Mouse (Mus musculus): Measurements from ENCODE around the gene Pld1. TPM values are rescaled to one million over a fixed set of nuclear protein-coding genes. Genes with fewer than 3 reads are reported as not detected.
"Not testable (repeated sequence)": the region's sequence is repeated elsewhere in the genome, so short reads cannot be mapped to it uniquely, and the experiment has no call there.

Pld1 gene
- polyA plus RNA-seq, 1 experiment from 2014 or later = 2.0 TPM

DNA sequence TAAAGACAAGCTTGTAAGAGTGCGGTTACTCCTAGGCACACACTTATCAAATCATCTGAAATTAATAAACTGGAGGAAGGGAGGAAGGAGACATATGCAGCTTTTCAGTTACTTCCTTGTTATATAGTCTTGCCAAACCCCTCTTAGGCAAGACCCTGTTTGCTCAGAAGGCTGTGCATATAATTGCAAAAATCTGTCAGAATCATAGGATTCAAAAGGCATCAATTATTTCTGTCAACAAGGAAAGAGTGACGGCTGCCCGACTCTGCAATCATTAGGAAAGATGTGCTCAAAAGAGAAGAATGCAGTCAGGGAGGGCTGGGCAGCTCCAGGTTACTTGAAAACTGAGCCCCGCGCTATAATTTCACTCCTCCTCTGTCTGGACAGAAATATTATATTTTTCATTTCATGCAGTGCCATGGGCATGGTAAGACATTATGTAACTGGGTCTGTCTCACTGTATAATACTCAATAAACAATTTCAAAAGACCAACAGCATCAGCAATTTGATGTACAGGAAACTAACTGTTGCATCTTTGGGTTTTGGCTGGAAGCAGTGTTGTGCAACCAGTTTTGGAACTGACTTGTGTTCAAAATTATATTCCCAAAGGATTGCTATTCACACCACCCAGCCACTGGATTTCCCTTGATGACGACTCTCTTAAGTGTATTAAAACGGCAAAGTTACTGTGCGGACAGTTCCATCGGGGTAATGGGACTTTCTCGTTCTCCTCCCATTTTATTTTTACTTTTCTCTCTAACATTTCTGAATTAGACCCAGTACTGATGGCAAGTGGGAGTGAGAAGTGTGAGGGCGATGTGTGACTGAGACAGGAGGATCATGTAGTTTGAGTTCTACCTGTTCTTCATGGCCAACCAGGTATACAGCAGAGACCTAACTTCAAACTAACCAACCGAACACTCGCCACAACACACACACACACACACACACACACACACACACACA lies 1.1 kb upstream of the Pld1 start:
- no peak for ATAC-seq
- DNase-seq (ENCODE audit: low spot score) = no peak
- Histone ChIP-seq H3K4me2 (ENCODE audit: low read length) (no peak overlapping the region), H3K27me3 (replicated peaks; ENCODE audit: control insufficient read depth, insufficient read depth, low read length) (peaks cover 5% of the 10 kb centered on the region; the same call in 1 of the 2 replicates), H3K9me3 (replicated peaks; ENCODE audit: control insufficient read depth, low read length) (no peaks in the 10 kb centered on the region), H3K4me1 (ENCODE audit: control insufficient read depth, insufficient read depth, low read length) (peaks cover 6% of the 10 kb centered on the region), H3K4me3 (ENCODE audit: low read depth, low read length) (no peak overlapping the region), H3K27ac (ENCODE audit: low read depth, low read length) (no peak overlapping the region), H3K36me3 (ENCODE audit: control insufficient read depth, insufficient read depth, low read length) (no peaks in the 10 kb centered on the region), H3K9ac (ENCODE audit: low read length) (no peak overlapping the region)
- WGBS = 78% methylated on average over 13 of the region's 13 CpGs

DNA sequence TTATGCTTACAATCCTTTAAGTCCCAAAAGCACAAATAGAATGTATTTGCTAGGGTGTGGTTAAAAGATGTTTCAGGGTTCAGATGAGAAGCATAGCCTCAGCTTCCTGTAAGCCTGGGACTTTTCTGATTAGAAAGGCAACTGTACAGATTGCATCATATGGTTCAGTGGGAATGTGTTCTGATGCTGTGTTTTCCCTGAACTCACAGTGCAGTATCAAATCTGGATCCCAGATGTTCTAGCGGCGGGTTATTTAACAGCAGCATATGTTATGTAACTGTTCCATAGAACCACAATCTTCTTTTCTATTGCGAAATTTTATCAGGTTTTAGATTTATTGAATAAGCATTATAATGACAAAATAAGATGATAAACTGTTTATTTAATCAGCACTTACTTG lies 3.1 kb downstream of the Pld1 start:
- Histone ChIP-seq H3K9ac (ENCODE audit: low read length) (no peak overlapping the region), H3K9me3 (replicated peaks; ENCODE audit: control insufficient read depth, low read length) (no peaks in the 10 kb centered on the region), H3K4me3 (ENCODE audit: low read depth, low read length) (no peak overlapping the region), H3K27ac (ENCODE audit: low read depth, low read length) (no peak overlapping the region), H3K27me3 (replicated peaks; ENCODE audit: control insufficient read depth, insufficient read depth, low read length) (peaks cover 5% of the 10 kb centered on the region; the same call in 1 of the 2 replicates), H3K4me2 (ENCODE audit: low read length) (no peak overlapping the region), H3K36me3 (ENCODE audit: control insufficient read depth, insufficient read depth, low read length) (no peaks in the 10 kb centered on the region), H3K4me1 (ENCODE audit: control insufficient read depth, insufficient read depth, low read length) (peaks cover 6% of the 10 kb centered on the region)
- DNase-seq (ENCODE audit: low spot score) = no peak
- WGBS = 87% methylated on average over 3 of the region's 3 CpGs
- no peak for ATAC-seq

DNA sequence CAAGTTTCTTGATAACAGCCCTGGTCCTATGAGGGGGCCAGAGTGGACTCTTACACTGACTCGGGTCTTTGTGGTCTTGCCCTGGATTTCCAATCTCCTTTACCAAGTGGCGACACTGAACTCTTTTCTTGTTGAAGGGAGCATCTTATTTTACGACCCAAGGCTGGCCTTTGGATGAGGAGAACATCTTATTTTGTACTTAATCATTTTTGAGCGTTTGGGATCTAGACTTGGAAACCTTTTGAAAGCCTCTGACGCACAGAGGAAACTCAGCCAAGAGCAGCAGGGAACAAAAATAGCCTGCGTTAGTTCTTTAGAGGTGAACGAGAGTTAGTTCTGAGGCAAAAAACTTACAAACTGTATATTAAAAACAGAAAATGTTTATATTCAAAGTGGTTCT lies 4.5 kb downstream of the Pld1 start:
- Histone ChIP-seq H3K27ac (ENCODE audit: low read depth, low read length) (no peak overlapping the region), H3K4me3 (ENCODE audit: low read depth, low read length) (no peak overlapping the region), H3K4me2 (ENCODE audit: low read length) (no peak overlapping the region), H3K4me1 (ENCODE audit: control insufficient read depth, insufficient read depth, low read length) (peaks cover 6% of the 10 kb centered on the region), H3K9ac (ENCODE audit: low read length) (no peak overlapping the region), H3K36me3 (ENCODE audit: control insufficient read depth, insufficient read depth, low read length) (no peaks in the 10 kb centered on the region), H3K27me3 (replicated peaks; ENCODE audit: control insufficient read depth, insufficient read depth, low read length) (peaks cover 4% of the 10 kb centered on the region; the same call in 1 of the 2 replicates), H3K9me3 (replicated peaks; ENCODE audit: control insufficient read depth, low read length) (no peaks in the 10 kb centered on the region)
- no peak for DNase-seq (ENCODE audit: low spot score)
- WGBS = 90% methylated on average over 7 of the region's 7 CpGs
- no peak for ATAC-seq

DNA sequence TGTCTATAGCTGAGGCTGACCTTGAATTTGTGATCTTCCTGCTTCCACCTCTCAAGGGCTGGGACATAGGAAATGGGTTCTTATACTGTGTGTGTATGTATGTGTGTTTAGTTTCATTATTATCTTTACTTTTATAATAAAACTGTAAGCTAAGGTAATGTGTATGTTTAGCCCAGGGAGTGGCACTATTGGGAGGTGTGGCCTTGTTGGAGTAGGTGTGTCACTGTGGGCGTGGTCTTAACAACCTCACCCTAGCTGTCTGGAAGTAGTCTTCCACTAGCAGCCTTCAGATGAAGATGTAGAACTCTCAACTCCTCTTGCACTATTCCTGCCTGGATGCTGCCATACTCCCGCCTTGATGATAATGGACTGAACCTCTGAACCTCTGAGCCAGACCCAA lies 6.9 kb downstream of the Pld1 start:
- H3K4me1 ChIP-seq (ENCODE audit: control insufficient read depth, insufficient read depth, low read length); H3K27me3 ChIP-seq (replicated peaks; ENCODE audit: control insufficient read depth, insufficient read depth, low read length); DNase-seq (ENCODE audit: low spot score); H3K9ac ChIP-seq (ENCODE audit: low read length); ATAC-seq; H3K4me2 ChIP-seq (ENCODE audit: low read length); H3K9me3 ChIP-seq (replicated peaks; ENCODE audit: control insufficient read depth, low read length); H3K4me3 ChIP-seq (ENCODE audit: low read depth, low read length); H3K27ac ChIP-seq (ENCODE audit: low read depth, low read length); H3K36me3 ChIP-seq (ENCODE audit: control insufficient read depth, insufficient read depth, low read length): not testable (repeated sequence)
- 86% methylated on average over 2 of the region's 2 CpGs for WGBS

GRCm38 (mm10) chr3:27949175-27949872 lies 10.8 kb downstream of the Pld1 start:
- H3K9ac ChIP-seq (ENCODE audit: low read length) = no peak overlapping the region
- H3K4me3 ChIP-seq (ENCODE audit: low read depth, low read length) = no peak overlapping the region
- no peaks in the 10 kb centered on the region for H3K36me3 ChIP-seq (ENCODE audit: control insufficient read depth, insufficient read depth, low read length)
- no peak overlapping the region for H3K4me2 ChIP-seq (ENCODE audit: low read length)
- H3K4me1 ChIP-seq (ENCODE audit: control insufficient read depth, insufficient read depth, low read length) = no peaks in the 10 kb centered on the region
- no peak for DNase-seq (ENCODE audit: low spot score)
- ATAC-seq = no peak
- H3K27me3 ChIP-seq (replicated peaks; ENCODE audit: control insufficient read depth, insufficient read depth, low read length) = no peaks in the 10 kb centered on the region
- H3K9me3 ChIP-seq (replicated peaks; ENCODE audit: control insufficient read depth, low read length) = no peaks in the 10 kb centered on the region
- 80% methylated on average over 5 of the region's 5 CpGs for WGBS
- no peak overlapping the region for H3K27ac ChIP-seq (ENCODE audit: low read depth, low read length)

DNA sequence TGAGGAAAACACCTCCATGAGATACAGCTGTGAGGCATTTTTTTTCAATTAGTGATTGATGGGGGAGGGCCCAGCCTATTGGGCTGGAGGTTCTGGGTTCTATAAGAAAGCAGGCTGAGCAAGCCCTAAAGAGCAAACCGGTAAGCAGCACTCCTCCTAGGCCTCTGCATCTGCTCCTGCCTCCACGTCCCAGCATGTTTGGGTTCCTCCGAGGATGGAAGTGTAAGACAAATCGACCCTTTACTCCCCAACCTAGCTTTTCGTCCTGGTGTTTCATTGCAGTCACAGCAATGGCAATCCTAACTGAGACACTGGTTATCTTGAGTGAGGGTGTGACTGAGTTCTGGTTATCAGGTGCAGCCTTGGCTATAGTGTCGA lies 11.4 kb downstream of the Pld1 start:
- Histone ChIP-seq H3K9ac (ENCODE audit: low read length) (no peak overlapping the region), H3K4me2 (ENCODE audit: low read length) (no peak overlapping the region), H3K36me3 (ENCODE audit: control insufficient read depth, insufficient read depth, low read length) (no peaks in the 10 kb centered on the region), H3K9me3 (replicated peaks; ENCODE audit: control insufficient read depth, low read length) (no peaks in the 10 kb centered on the region), H3K27ac (ENCODE audit: low read depth, low read length) (no peak overlapping the region), H3K4me3 (ENCODE audit: low read depth, low read length) (no peak overlapping the region), H3K27me3 (replicated peaks; ENCODE audit: control insufficient read depth, insufficient read depth, low read length) (no peaks in the 10 kb centered on the region), H3K4me1 (ENCODE audit: control insufficient read depth, insufficient read depth, low read length) (no peaks in the 10 kb centered on the region)
- no peak for DNase-seq (ENCODE audit: low spot score)
- WGBS = 87% methylated on average over 6 of the region's 6 CpGs
- no peak for ATAC-seq

DNA sequence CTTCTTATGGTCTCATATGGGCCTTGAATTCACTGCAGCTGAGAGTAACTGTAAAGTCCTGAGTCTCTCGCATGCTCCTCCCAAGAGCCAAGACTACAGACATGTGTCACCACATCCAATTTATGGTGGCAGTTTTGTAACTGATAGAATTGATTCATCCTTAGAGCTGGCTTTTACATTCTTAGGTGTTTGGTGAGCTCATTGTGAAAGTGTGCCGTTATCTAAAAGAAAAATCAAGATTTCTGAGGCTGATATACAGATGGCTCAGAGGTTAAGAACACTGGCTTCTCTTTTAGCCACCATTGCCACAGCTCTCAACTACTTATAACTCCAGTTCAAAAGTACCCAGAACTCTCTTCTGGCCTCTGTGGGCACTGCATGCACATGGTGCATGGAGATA lies 12.2 kb downstream of the Pld1 start:
- WGBS = 90% methylated on average over 2 of the region's 2 CpGs
- Histone ChIP-seq H3K27ac (ENCODE audit: low read depth, low read length) (no peak overlapping the region), H3K9ac (ENCODE audit: low read length) (no peak overlapping the region), H3K4me1 (ENCODE audit: control insufficient read depth, insufficient read depth, low read length) (no peaks in the 10 kb centered on the region), H3K4me2 (ENCODE audit: low read length) (no peak overlapping the region), H3K36me3 (ENCODE audit: control insufficient read depth, insufficient read depth, low read length) (no peaks in the 10 kb centered on the region), H3K27me3 (replicated peaks; ENCODE audit: control insufficient read depth, insufficient read depth, low read length) (no peaks in the 10 kb centered on the region), H3K9me3 (replicated peaks; ENCODE audit: control insufficient read depth, low read length) (no peaks in the 10 kb centered on the region), H3K4me3 (ENCODE audit: low read depth, low read length) (no peak overlapping the region)
- ATAC-seq (no peak), DNase-seq (ENCODE audit: low spot score) (no peak)

GRCm38 (mm10) chr3:27951721-27952120 lies 13.2 kb downstream of the Pld1 start:
- Histone ChIP-seq H3K4me1 (ENCODE audit: control insufficient read depth, insufficient read depth, low read length) (no peaks in the 10 kb centered on the region), H3K9me3 (replicated peaks; ENCODE audit: control insufficient read depth, low read length) (no peaks in the 10 kb centered on the region), H3K9ac (ENCODE audit: low read length) (no peak overlapping the region), H3K27ac (ENCODE audit: low read depth, low read length) (no peak overlapping the region), H3K36me3 (ENCODE audit: control insufficient read depth, insufficient read depth, low read length) (no peaks in the 10 kb centered on the region), H3K4me3 (ENCODE audit: low read depth, low read length) (no peak overlapping the region), H3K4me2 (ENCODE audit: low read length) (no peak overlapping the region), H3K27me3 (replicated peaks; ENCODE audit: control insufficient read depth, insufficient read depth, low read length) (no peaks in the 10 kb centered on the region)
- WGBS = 89% methylated on average over 4 of the region's 4 CpGs
- no peak for ATAC-seq
- DNase-seq (ENCODE audit: low spot score) = no peak

DNA sequence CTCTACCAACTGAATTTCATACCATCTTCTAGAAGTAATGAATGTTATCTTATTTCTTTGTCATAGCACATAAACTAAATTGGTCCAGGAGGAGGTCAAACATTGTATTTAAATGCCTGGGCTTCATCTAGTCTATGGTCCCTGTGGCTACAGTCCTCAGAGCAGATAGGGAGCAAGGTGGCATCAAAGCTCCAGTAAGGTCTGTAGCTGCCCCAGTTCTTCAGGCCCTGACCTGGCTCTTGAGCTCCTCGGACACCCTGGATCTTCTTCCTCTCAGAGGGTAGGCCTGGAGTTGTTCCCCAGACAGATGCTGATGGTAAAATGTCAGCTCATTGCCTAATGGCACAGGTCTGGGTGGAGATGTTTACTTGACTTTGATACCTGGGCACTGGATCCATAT lies 17.5 kb downstream of the Pld1 start:
- WGBS = 93% methylated on average over 1 of the region's 1 CpGs
- no peak overlapping the region for H3K27ac ChIP-seq (ENCODE audit: low read depth, low read length)
- no peaks in the 10 kb centered on the region for H3K36me3 ChIP-seq (ENCODE audit: control insufficient read depth, insufficient read depth, low read length)
- H3K4me1 ChIP-seq (ENCODE audit: control insufficient read depth, insufficient read depth, low read length) = no peaks in the 10 kb centered on the region
- no peaks in the 10 kb centered on the region for H3K27me3 ChIP-seq (replicated peaks; ENCODE audit: control insufficient read depth, insufficient read depth, low read length)
- no peak overlapping the region for H3K4me2 ChIP-seq (ENCODE audit: low read length)
- no peak for DNase-seq (ENCODE audit: low spot score)
- H3K9me3 ChIP-seq (replicated peaks; ENCODE audit: control insufficient read depth, low read length) = no peaks in the 10 kb centered on the region
- no peak overlapping the region for H3K9ac ChIP-seq (ENCODE audit: low read length)
- H3K4me3 ChIP-seq (ENCODE audit: low read depth, low read length) = no peak overlapping the region
- ATAC-seq = no peak
